Mouse (Mus musculus) urinary bladder, adult 18-20 months (tissue): ENCODE results near the gene Esp31.

ENCODE experiments used
- DNase-seq, 2 experiments: peaks; one replicate each; pipeline ENCODE4 v3.0.0; 2022; ENCODE audit warnings: low spot score in 2 of 2, mixed read lengths in 2 of 2

Esp31 gene

GRCm38 (mm10) chr17:38639147-38639546, at the start of gene Esp31:
TSS of gene Esp31 (plus strand) at chr17:38639447.
- no peak for DNase-seq
